Mouse (Mus musculus) hematopoietic multipotent progenitor cell, adult 10-12 weeks (in vitro differentiated cells): ENCODE data around the gene Gm40460. TPM values are rescaled to one million over a fixed set of nuclear protein-coding genes. Genes with fewer than 3 reads are reported as not detected.

ENCODE experiments used
- polyA plus RNA-seq: library from polyadenylated mRNA; stranded (reverse); fragments of >175 nt; gene quantifications from 2 replicates; pipeline ENCODE4 v1.2.3, GENCODE M21; 2012; ENCODE audit warnings: low replicate concordance

Gm40460 gene
- polyA plus RNA-seq = not detected in 2 replicates

GRCm38 (mm10) chr7:142240978-142241377, at the start of gene Gm40460:
Gene Gm40460 (minus strand): TSS chr7:142241078.

GRCm38 (mm10) chr7:142274263-142274662, 33.4 kb upstream of the Gm40460 start, which contains the start of gene Gm4559:
Gene Gm4559 (minus strand): TSS chr7:142274363.

DNA sequence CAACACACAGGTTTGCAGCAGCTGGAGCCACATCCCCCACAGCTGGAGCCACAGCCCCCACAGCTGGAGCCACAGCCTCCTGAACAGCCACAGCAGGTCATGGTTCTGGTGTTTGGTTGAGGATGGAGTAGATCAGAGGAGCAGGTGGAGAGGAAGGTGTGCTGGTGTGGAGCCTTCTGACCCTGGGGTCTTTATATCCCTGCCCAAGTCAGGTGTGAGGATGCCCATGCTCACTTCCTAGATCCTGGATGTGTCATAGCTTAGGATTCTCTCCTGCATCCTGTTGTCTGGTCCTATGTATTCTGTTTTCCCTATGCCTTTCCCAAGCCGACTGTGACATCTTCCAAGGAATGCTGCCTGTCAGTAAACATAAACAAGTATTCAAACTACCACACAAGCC, 17.4 kb upstream of the Gm40460 start, which contains the start of gene Gm2431:
TSS of gene Gm2431 (minus strand) at position 101 of the 400 bp plus-strand sequence.

DNA sequence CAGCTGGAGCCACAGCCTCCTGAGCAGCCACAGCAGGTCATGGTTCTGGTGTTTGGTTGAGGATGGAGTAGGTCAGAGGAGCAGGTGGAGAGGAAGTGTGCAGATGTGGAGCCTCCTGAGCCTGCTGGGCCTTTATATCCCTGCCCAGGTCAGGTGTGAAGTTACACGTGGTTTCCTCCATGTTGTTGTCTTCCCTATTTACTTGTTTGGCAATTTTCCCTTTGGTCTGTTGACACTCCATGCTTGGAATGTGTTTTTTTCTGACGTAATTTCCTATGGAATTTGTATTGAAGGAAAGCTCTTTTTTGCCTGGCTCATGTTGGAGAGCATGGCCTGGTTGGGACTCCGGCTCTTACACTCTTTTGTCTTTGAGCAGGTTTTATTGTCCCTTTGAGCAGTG, 11.0 kb downstream of the Gm40460 start, which contains the start of gene Krtap5-5:
TSS of gene Krtap5-5 (minus strand) at position 101 of the 400 bp plus-strand sequence.

GRCm38 (mm10) chr7:142211559-142211958, 29.3 kb downstream of the Gm40460 start, which contains the start of gene Gm7579:
Gene Gm7579 (plus strand): TSS chr7:142211859.

DNA sequence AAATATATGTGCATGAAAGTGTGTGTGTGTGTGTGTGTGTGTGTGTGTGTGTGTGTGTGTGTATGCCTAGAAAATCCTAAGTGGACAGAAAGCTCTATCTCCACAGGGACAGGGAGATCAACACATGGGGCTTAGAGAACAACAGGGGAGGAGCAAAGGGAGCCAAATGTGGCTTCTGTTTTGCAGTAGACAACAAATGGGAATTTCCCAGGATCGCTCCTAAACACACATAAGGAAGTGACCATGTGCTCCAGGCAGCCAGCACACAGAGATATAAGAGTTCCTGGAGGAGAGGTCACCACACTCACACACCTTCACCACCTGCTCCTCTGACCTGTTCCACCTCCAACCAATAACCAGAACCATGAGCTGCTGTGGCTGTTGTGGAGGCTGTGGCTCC, 39.8 kb downstream of the Gm40460 start, which contains the start of gene Krtap5-3:
TSS of gene Krtap5-3 (plus strand) at position 301 of the 400 bp plus-strand sequence.

Other genes starting within 250 kb of the Gm40460 start
- gene Mob2, start 180.0 kb downstream of the Gm40460 start, polyA plus RNA-seq = 11.6 and 41.1 TPM in 2 replicates
- 0.27 and 1.8 TPM in 2 replicates for gene Dusp8, start 145.2 kb downstream of the Gm40460 start, polyA plus RNA-seq
- not detected in 2 replicates for gene Gm45618, start 120.3 kb downstream of the Gm40460 start, polyA plus RNA-seq
- not detected in 2 replicates for gene Gm39115, start 105.0 kb downstream of the Gm40460 start, polyA plus RNA-seq
- gene Gm45337, start 96.5 kb downstream of the Gm40460 start, polyA plus RNA-seq = not detected in 2 replicates
- gene Gm29735, start 84.0 kb downstream of the Gm40460 start, polyA plus RNA-seq = not detected in 2 replicates
- not detected in 2 replicates for gene Gm4553, start 75.3 kb downstream of the Gm40460 start, polyA plus RNA-seq
- gene Krtap5-2, start 65.1 kb downstream of the Gm40460 start, polyA plus RNA-seq = not detected in 2 replicates
- gene Gm10153, start 50.7 kb downstream of the Gm40460 start, polyA plus RNA-seq = not detected in 2 replicates
- not detected in 2 replicates for gene Krtap5-3, start 39.7 kb downstream of the Gm40460 start, polyA plus RNA-seq
- not detected in 2 replicates for gene Gm7579, start 29.2 kb downstream of the Gm40460 start, polyA plus RNA-seq
- gene Krtap5-5, start 11.1 kb downstream of the Gm40460 start, polyA plus RNA-seq = not detected in 2 replicates
- gene Gm2431, start 17.3 kb upstream of the Gm40460 start, polyA plus RNA-seq = not detected in 2 replicates
- gene Gm4559, start 33.3 kb upstream of the Gm40460 start, polyA plus RNA-seq = not detected in 2 replicates
- gene Krtap5-1, start 56.0 kb upstream of the Gm40460 start, polyA plus RNA-seq = not detected in 2 replicates
- not detected in 2 replicates for gene Krtap5-4, start 62.5 kb upstream of the Gm40460 start, polyA plus RNA-seq
- 41.9 and 231 TPM in 2 replicates for gene Ifitm10, start 132.7 kb upstream of the Gm40460 start, polyA plus RNA-seq
- gene Gm49369, start 141.6 kb upstream of the Gm40460 start, polyA plus RNA-seq = 54.8 and 139 TPM in 2 replicates
- gene Ctsd, start 147.0 kb upstream of the Gm40460 start, polyA plus RNA-seq = 105 and 131 TPM in 2 replicates
- gene Syt8, start 193.8 kb upstream of the Gm40460 start, polyA plus RNA-seq = 0.15 and 1.6 TPM in 2 replicates
- 2.4 and 11.7 TPM in 2 replicates for gene Tnni2, start 200.7 kb upstream of the Gm40460 start, polyA plus RNA-seq
- 568 and 613 TPM in 2 replicates for gene Lsp1, start 219.7 kb upstream of the Gm40460 start, polyA plus RNA-seq